Mouse (Mus musculus) limb, embryonic 11.5 days (tissue): ENCODE measurements around the gene Eml5. TPM values are rescaled to one million over a fixed set of nuclear protein-coding genes. Genes with fewer than 3 reads are reported as not detected.

Experiments
- ATAC-seq: fragments of 200-750 bp; cut with Nextera tagmentation; 2 replicates; pipeline ENCODE4 v1.8.0; 2017; ENCODE audit warnings: low read depth; ENCODE audit not compliant: insufficient number of reproducible peaks, low FRiP score, low TSS enrichment
- DNase-seq: peaks from one replicate; pipeline ENCODE4 v3.0.0-alpha.2; 2015; ENCODE audit warnings: low spot score
- H3K27ac ChIP-seq: fragments of 300-500 bp; sonication (generic); replicated peaks from 2 replicates; pipeline ENCODE4 v1.5.1; 2014; ENCODE audit warnings: low read depth, mild to moderate bottlenecking, low read length
- H3K27me3 ChIP-seq: fragments of 300-500 bp; sonication (generic); 2 replicates; pipeline ENCODE4 v1.6.1; 2014; ENCODE audit warnings: mild to moderate bottlenecking, low read length, mixed read lengths; ENCODE audit not compliant: control insufficient read depth, insufficient read depth
- H3K36me3 ChIP-seq: fragments of 300-500 bp; sonication (generic); 2 replicates; pipeline ENCODE4 v1.6.1; 2014; ENCODE audit warnings: mild to moderate bottlenecking, low read length, moderate library complexity, mixed read lengths; ENCODE audit not compliant: control insufficient read depth, insufficient read depth
- H3K4me1 ChIP-seq: fragments of 300-500 bp; sonication (generic); 2 replicates; pipeline ENCODE4 v1.6.1; 2014; ENCODE audit warnings: low read length, mixed read lengths; ENCODE audit not compliant: control insufficient read depth, insufficient read depth
- H3K4me2 ChIP-seq: fragments of 300-500 bp; sonication (generic); 2 replicates; pipeline ENCODE4 v1.6.1; 2014; ENCODE audit warnings: low read depth, mild to moderate bottlenecking, moderate library complexity; ENCODE audit not compliant: severe bottlenecking
- H3K4me3 ChIP-seq: fragments of 300-500 bp; sonication (generic); 2 replicates; pipeline ENCODE4 v1.5.1; 2014; ENCODE audit warnings: low read depth, low read length
- H3K9ac ChIP-seq: fragments of 300-500 bp; sonication (generic); 2 replicates; pipeline ENCODE4 v1.6.1; 2014; ENCODE audit warnings: mild to moderate bottlenecking, low read length
- H3K9me3 ChIP-seq: fragments of 300-500 bp; sonication (generic); 2 replicates; pipeline ENCODE4 v1.6.1; 2016; ENCODE audit warnings: low read length; ENCODE audit not compliant: control insufficient read depth
- WGBS: fragments of 180-500 bp; shearing (Covaris S2); extraction: QIAGEN DNeasy Blood & Tissue Kit; methylation state at CpG from one replicate; pipeline ENCODE4 v1.1.7; 2014; 5-methylcytosine and 5-hydroxymethylcytosine counted together
- polyA plus RNA-seq: library from polyadenylated mRNA; unstranded; fragments of >200 nt; fragmentation: Nextera tagmentation; extraction: Ambion mirVana; gene quantifications from 2 replicates; pipeline ENCODE4 v1.2.1, GENCODE M21; 2014

The Eml5 gene
- polyA plus RNA-seq, 1 experiment from 2014 or later: 2.2 TPM

DNA sequence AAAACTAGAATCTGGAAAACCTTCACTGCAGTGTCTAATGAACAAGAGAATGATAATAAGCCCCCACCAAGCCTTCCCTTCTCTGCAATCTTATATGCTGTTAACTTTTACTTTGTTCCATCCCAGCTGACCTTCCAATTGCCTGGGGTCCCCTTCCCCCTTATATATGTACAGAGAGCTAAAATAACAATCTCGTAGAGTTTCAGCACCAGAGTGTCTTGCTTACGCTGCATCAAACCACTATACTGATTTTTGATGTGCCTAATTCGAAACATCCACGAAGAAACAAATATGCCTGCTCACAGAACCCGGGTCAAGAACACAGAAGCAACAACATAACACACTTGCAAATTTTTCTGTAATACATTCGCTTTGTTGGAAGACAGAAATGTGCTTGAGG is 1.6 kb downstream of the Eml5 start:
- Histone ChIP-seq H3K27ac (no peak overlapping the region), H3K27me3 (peaks cover 11% of the 10 kb centered on the region), H3K4me2 (no peak overlapping the region), H3K4me3 (no peak overlapping the region), H3K36me3 (no peaks in the 10 kb centered on the region), H3K9me3 (no peaks in the 10 kb centered on the region), H3K4me1 (no peaks in the 10 kb centered on the region; the same call in 1 of the 2 replicates), H3K9ac (no peak overlapping the region)
- ATAC-seq (no peak), DNase-seq (no peak)
- 67% methylated on average over 6 of the region's 6 CpGs for WGBS

DNA sequence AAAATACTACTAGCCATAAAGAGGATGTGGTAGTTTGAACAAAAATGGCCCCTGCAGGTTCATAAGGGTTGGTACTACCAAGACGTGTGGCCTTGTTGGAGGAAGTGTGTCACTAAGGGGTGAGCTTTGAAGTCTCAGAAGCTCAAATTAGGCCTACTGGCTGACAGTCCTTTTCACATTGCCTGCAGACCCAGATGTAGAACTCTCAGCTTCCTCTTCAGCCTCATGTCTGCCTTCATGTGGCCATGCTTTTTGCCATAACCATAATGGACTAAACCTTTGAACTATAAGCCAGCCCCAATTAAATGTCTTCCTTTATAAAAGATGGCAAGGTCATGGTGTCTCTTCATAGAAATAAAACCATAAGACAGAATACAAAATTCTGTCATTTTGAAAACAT is 4.5 kb downstream of the Eml5 start:
- H3K4me2 ChIP-seq: no peak overlapping the region
- ATAC-seq (no peak), DNase-seq (no peak)
- H3K27ac ChIP-seq: no peak overlapping the region
- no peak overlapping the region for H3K4me3 ChIP-seq
- no peaks in the 10 kb centered on the region; the same call in 1 of the 2 replicates for H3K4me1 ChIP-seq
- H3K9me3 ChIP-seq: no peaks in the 10 kb centered on the region
- peaks cover 11% of the 10 kb centered on the region for H3K27me3 ChIP-seq
- H3K9ac ChIP-seq: no peak overlapping the region
- 33% methylated on average over 1 of the region's 1 CpGs for WGBS
- no peaks in the 10 kb centered on the region for H3K36me3 ChIP-seq

DNA sequence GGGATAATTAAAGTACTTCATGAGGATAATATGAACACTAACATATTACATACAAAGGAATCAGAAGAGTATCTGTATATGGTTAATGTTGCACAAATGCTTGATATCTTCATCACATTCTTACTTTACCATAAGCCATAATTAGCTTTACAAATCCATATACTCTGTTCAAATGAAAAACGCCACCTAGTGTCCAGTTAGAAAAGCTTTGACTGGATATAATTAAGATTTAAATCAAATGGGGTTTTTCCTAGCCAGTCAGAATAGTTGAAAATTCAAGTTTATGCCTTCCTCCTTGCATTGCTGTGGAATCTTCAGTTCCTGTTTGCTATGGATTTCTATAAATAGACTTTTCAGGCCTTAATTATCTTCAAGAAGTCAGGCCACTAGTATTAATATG is 16.8 kb downstream of the Eml5 start:
- Histone ChIP-seq H3K4me3 (no peak overlapping the region), H3K9me3 (no peaks in the 10 kb centered on the region), H3K27ac (no peak overlapping the region), H3K4me2 (no peak overlapping the region), H3K9ac (no peak overlapping the region), H3K36me3 (no peaks in the 10 kb centered on the region), H3K4me1 (no peaks in the 10 kb centered on the region), H3K27me3 (no peaks in the 10 kb centered on the region)
- WGBS: 2% methylated on average over 1 of the region's 1 CpGs
- no peak for ATAC-seq
- DNase-seq: no peak

DNA sequence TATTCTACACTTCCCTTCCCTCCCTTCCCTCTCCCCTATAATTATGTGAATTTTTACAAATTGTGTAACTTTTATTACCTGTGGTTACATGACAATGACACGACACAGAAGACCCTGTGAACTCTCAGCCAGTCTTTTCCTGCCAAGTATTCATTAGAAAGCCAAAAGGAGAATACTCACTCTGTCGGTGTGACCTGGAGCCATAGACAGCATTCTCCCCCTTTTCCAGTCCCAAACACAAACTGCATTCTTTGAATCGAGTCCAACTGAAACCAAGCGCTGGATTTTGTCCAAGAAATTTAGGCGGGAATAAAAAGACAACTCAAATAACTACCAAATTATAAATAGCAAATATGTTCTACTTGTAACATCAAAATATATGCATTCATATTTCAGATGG is 19.5 kb downstream of the Eml5 start:
- no peaks in the 10 kb centered on the region for H3K36me3 ChIP-seq
- 75% methylated on average over 5 of the region's 5 CpGs for WGBS
- no peak overlapping the region for H3K4me2 ChIP-seq
- H3K27me3 ChIP-seq: no peaks in the 10 kb centered on the region
- H3K4me1 ChIP-seq: no peaks in the 10 kb centered on the region
- no peak overlapping the region for H3K4me3 ChIP-seq
- DNase-seq (no peak), ATAC-seq (no peak)
- no peaks in the 10 kb centered on the region for H3K9me3 ChIP-seq
- H3K27ac ChIP-seq: no peak overlapping the region
- no peak overlapping the region for H3K9ac ChIP-seq

DNA sequence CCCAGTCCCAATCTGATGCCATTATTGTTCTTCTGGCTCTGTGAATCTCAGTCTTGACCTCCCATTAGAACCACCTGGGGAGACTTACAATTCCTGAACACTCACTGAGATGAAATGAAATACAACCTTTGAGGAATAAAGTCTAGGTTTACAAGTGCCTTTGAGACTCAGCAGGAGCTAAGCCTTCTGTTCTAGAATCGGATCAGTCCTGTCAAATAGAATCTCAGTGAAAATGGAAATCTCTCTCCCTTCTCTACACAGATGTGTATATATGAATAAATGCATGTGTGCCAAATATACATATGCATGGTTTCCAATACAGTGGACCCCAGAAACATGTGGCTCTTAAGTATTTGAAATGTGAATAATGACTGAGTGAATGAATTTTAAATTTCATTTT is 22.6 kb downstream of the Eml5 start:
- Histone ChIP-seq H3K36me3 (no peaks in the 10 kb centered on the region), H3K27me3 (no peaks in the 10 kb centered on the region), H3K27ac (no peak overlapping the region), H3K9me3 (no peaks in the 10 kb centered on the region), H3K4me3 (no peak overlapping the region), H3K9ac (no peak overlapping the region), H3K4me1 (no peaks in the 10 kb centered on the region), H3K4me2 (no peak overlapping the region)
- ATAC-seq: no peak
- 41% methylated on average over 1 of the region's 1 CpGs for WGBS
- DNase-seq: no peak

DNA sequence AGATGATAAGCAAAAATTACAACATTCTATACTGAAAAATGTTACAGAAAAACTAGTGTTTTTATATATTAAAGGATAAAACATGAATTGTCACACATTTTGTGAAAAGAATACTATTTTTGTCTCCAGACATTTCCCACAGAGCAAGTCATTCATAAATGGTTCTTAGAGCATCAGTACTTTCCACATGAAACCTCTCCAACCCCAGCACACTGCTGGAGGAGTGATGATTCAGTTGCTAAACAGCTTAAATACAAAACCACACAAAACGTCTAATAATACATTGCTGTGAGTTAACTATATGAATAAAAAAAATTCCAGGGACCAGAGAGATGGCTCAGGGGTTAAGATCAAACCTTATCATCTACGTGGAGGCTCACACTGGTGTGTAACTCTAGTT is 26.1 kb downstream of the Eml5 start:
- H3K4me1 ChIP-seq: no peaks in the 10 kb centered on the region
- DNase-seq (no peak), ATAC-seq (no peak)
- H3K9ac ChIP-seq: no peak overlapping the region
- no peak overlapping the region for H3K4me2 ChIP-seq
- 60% methylated on average over 2 of the region's 2 CpGs for WGBS
- no peak overlapping the region for H3K27ac ChIP-seq
- no peaks in the 10 kb centered on the region for H3K27me3 ChIP-seq
- H3K4me3 ChIP-seq: no peak overlapping the region
- no peaks in the 10 kb centered on the region for H3K9me3 ChIP-seq
- no peaks in the 10 kb centered on the region for H3K36me3 ChIP-seq

DNA sequence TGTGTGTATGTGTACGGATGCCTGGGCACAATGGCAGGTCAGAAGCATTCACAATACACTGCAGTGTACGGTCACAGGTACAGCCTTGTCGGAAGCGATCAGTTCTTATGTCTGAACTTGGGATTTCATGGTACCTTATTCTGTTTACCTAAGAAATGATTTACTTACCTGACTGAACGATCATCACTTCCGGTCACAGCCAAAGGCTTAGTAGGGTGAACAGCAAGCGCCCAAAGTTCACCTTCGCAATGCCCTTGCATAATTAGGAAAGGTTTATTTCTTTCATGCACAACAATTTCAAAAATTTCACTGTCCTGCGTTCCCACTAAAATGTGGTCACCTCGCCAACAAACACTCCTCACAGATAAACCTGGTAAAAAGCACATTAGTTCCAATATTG is 28.4 kb downstream of the Eml5 start:
- WGBS: 94% methylated on average over 10 of the region's 10 CpGs
- no peak overlapping the region for H3K27ac ChIP-seq
- H3K9me3 ChIP-seq: no peaks in the 10 kb centered on the region
- no peak overlapping the region for H3K4me2 ChIP-seq
- DNase-seq (no peak), ATAC-seq (no peak)
- H3K9ac ChIP-seq: no peak overlapping the region
- H3K27me3 ChIP-seq: no peaks in the 10 kb centered on the region
- H3K4me1 ChIP-seq: no peaks in the 10 kb centered on the region
- no peaks in the 10 kb centered on the region for H3K36me3 ChIP-seq
- H3K4me3 ChIP-seq: no peak overlapping the region

DNA sequence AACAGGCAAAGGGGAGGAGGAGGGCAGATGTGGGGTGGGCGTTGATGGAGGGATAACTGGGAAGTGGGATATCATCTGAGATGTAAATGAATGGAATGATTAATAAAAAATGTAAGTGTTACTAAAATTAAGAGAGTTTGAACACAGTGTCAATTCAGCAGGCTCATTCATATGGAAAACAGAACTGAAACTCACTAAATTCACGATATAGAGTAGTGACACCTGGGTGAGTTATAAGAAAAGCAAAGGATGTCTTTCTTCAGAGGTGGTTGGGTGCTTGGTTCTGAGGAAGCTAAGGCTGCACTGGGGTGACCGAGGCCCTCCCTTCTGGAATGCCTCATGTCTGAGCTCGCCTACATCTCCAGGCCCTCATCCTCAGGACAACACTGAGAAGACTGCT is 37.8 kb downstream of the Eml5 start:
- ATAC-seq (no peak), DNase-seq (no peak)
- Histone ChIP-seq H3K4me1 (no peaks in the 10 kb centered on the region), H3K4me2 (no peak overlapping the region), H3K4me3 (no peak overlapping the region), H3K36me3 (no peaks in the 10 kb centered on the region), H3K9me3 (no peaks in the 10 kb centered on the region), H3K9ac (no peak overlapping the region), H3K27ac (no peak overlapping the region), H3K27me3 (no peaks in the 10 kb centered on the region)
- 83% methylated on average over 4 of the region's 4 CpGs for WGBS

DNA sequence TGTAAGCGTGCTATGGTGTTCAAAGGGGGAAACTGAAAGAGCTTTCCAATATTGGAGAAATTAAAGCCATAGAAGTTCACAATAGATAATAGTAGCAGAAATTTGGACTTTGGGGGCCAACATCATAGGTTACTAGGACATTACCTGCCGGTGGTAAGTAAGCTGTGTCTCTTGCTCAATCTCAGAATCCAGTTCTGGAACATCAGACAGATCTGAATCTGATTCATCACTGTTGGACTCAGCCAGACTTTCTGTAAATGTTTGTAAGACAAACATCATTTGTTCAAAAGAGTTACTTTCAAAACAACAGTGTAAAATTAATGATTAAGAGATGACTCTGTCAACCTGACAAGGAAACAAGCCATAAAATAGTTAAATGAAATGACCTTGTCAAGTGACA is 41.0 kb downstream of the Eml5 start:
- Histone ChIP-seq H3K36me3 (no peaks in the 10 kb centered on the region), H3K27ac (no peak overlapping the region), H3K9me3 (no peaks in the 10 kb centered on the region), H3K4me1 (no peaks in the 10 kb centered on the region), H3K9ac (no peak overlapping the region), H3K4me3 (no peak overlapping the region), H3K4me2 (no peak overlapping the region), H3K27me3 (no peaks in the 10 kb centered on the region)
- ATAC-seq (no peak), DNase-seq (no peak)
- 88% methylated on average over 2 of the region's 2 CpGs for WGBS
